Mouse (Mus musculus) layer of hippocampus, postnatal 25 days (tissue): ENCODE data around the gene Olfr807. TPM values are rescaled to one million over a fixed set of nuclear protein-coding genes. Genes with fewer than 3 reads are reported as not detected.

ENCODE experiments used
- DNase-seq, 2 experiments: peaks; one replicate each; pipeline ENCODE4 v3.0.0; 2022; ENCODE audit warnings: mixed read lengths in 2 of 2, low spot score in 1 of 2; ENCODE audit errors: extremely low spot score in 1 of 2
- microRNA-seq, 2 experiments: library from miRNA; unstranded; fragments of <30 nt; microRNA quantifications; one replicate each; pipeline ENCODE4 v1.2.0; 2021
- total RNA-seq, 2 experiments: library from RNA; stranded (reverse); gene quantifications; 2 replicates each; pipeline ENCODE4 v1.2.3; 2021

Olfr807 gene
- not detected for total RNA-seq

GRCm38 (mm10) chr10:129757693-129758092 is at the start of gene Olfr807:
TSS of gene Olfr807 (minus strand) at chr10:129757793.
- no peak for DNase-seq

GRCm38 (mm10) chr10:129804296-129804695 is 46.7 kb upstream of the Olfr807 start, which contains the start of gene Olfr811:
TSS of gene Olfr811 (minus strand) at chr10:129804396.
- no peak for DNase-seq

GRCm38 (mm10) chr10:129794817-129795216 is 37.2 kb upstream of the Olfr807 start, which contains the start of gene Olfr810:
TSS of gene Olfr810 (minus strand) at chr10:129794917.
- DNase-seq, result no peak

- no peak for DNase-seq
These were observed 20.5 kb upstream of the Olfr807 start for GRCm38 (mm10) chr10:129778123-129778522.

- no peak for DNase-seq
These were observed 16.7 kb upstream of the Olfr807 start, which contains the start of gene Olfr809 for GRCm38 (mm10) chr10:129774338-129774737. TSS of gene Olfr809 (plus strand) at chr10:129774638.

GRCm38 (mm10) chr10:129765182-129765581 is 7.6 kb upstream of the Olfr807 start, which contains the start of gene Olfr808:
TSS of gene Olfr808 (plus strand) at chr10:129765482.
- DNase-seq, result no peak

- no peak for DNase-seq
These were observed 15.8 kb downstream of the Olfr807 start, which contains the start of gene Olfr806 for GRCm38 (mm10) chr10:129741821-129742220. TSS of gene Olfr806 (minus strand) at chr10:129741921.

GRCm38 (mm10) chr10:129729275-129729674 is 28.3 kb downstream of the Olfr807 start, which contains the start of gene Olfr805:
TSS of gene Olfr805 (minus strand) at chr10:129729375.
- no peak for DNase-seq

Small RNAs within 50 kb of the gene (microRNA-seq; reads per million reads assigned to microRNA genes)
- gene Gm24485, result 0 reads per million in 2 experiments

Other genes starting within 250 kb of the Olfr807 start
- gene Olfr791, start 236.0 kb downstream of the Olfr807 start, total RNA-seq, result not detected
- gene Olfr792, start 218.6 kb downstream of the Olfr807 start, total RNA-seq, result not detected
- gene Olfr794, start 190.1 kb downstream of the Olfr807 start, total RNA-seq, result not detected
- gene Olfr796, start 145.2 kb downstream of the Olfr807 start, total RNA-seq, result not detected
- not detected for gene Olfr798, start 129.9 kb downstream of the Olfr807 start, total RNA-seq
- gene Olfr799, start 120.3 kb downstream of the Olfr807 start, total RNA-seq, result not detected
- not detected for gene Olfr800, start 100.1 kb downstream of the Olfr807 start, total RNA-seq
- not detected for gene Olfr801, start 83.9 kb downstream of the Olfr807 start, total RNA-seq
- gene Olfr802, start 69.6 kb downstream of the Olfr807 start, total RNA-seq, result not detected
- gene Olfr803, start 63.5 kb downstream of the Olfr807 start, total RNA-seq, result not detected
- not detected for gene Olfr804, start 54.6 kb downstream of the Olfr807 start, total RNA-seq
- gene Olfr805, start 28.4 kb downstream of the Olfr807 start, total RNA-seq, result not detected
- not detected for gene Olfr806, start 15.9 kb downstream of the Olfr807 start, total RNA-seq
- gene Olfr808, start 7.7 kb upstream of the Olfr807 start, total RNA-seq, result not detected
- not detected for gene Olfr809, start 16.8 kb upstream of the Olfr807 start, total RNA-seq
- gene Olfr810, start 37.1 kb upstream of the Olfr807 start, total RNA-seq, result not detected
- gene Olfr811, start 46.6 kb upstream of the Olfr807 start, total RNA-seq, result not detected
- gene Olfr812, start 88.3 kb upstream of the Olfr807 start, total RNA-seq, result not detected
- gene Olfr813, start 97.6 kb upstream of the Olfr807 start, total RNA-seq, result not detected
- gene Olfr814, start 122.1 kb upstream of the Olfr807 start, total RNA-seq, result not detected
- gene Olfr815, start 148.1 kb upstream of the Olfr807 start, total RNA-seq, result not detected
- not detected for gene Olfr816, start 157.8 kb upstream of the Olfr807 start, total RNA-seq
- gene Olfr818, start 191.3 kb upstream of the Olfr807 start, total RNA-seq, result not detected
- not detected for gene Olfr819, start 209.5 kb upstream of the Olfr807 start, total RNA-seq
- gene Olfr247, start 218.3 kb upstream of the Olfr807 start, total RNA-seq, result not detected
- gene Gm10310, start 227.3 kb upstream of the Olfr807 start, total RNA-seq, result not detected